Mouse (Mus musculus) forelimb bud, embryonic 11.5 days (tissue): ENCODE data around the gene Disc1.
A peak's percentile ranks its signal among the peaks of the same experiment; 100 is the strongest.

Experiments used
- DNase-seq: peaks from one replicate; pipeline ENCODE4 v3.0.0-alpha.2; 2012; ENCODE audit warnings: low read depth, low spot score

Gene Disc1

GRCm38 (mm10) chr8:125258806-125259500 lies 205.0 kb downstream of the Disc1 start:
- DNase-seq: no peak

GRCm38 (mm10) chr8:125268181-125268705 lies 214.2 kb downstream of the Disc1 start:
- no peak for DNase-seq

- DNase-seq: no peak
Observed at GRCm38 (mm10) chr8:125270292-125270691, 216.3 kb downstream of the Disc1 start.

GRCm38 (mm10) chr8:125271357-125271756 lies 217.4 kb downstream of the Disc1 start:
- DNase-seq: no peak

GRCm38 (mm10) chr8:125272089-125272866 lies 218.3 kb downstream of the Disc1 start:
- no peak for DNase-seq

GRCm38 (mm10) chr8:125277071-125277682 lies 223.2 kb downstream of the Disc1 start:
- DNase-seq: no peak

GRCm38 (mm10) chr8:125279156-125279555 lies 225.2 kb downstream of the Disc1 start:
- no peak for DNase-seq

- peak; percentile 62 for DNase-seq
Observed at GRCm38 (mm10) chr8:125279892-125280291, 225.9 kb downstream of the Disc1 start.

GRCm38 (mm10) chr8:125282531-125282930 lies 228.5 kb downstream of the Disc1 start:
- no peak for DNase-seq

GRCm38 (mm10) chr8:125283542-125283941 lies 229.5 kb downstream of the Disc1 start:
- DNase-seq: no peak

GRCm38 (mm10) chr8:125284875-125285274 lies 230.9 kb downstream of the Disc1 start:
- peak; percentile 46 for DNase-seq

- DNase-seq: no peak
Observed at GRCm38 (mm10) chr8:125285391-125285790, 231.4 kb downstream of the Disc1 start.

GRCm38 (mm10) chr8:125285966-125286681 lies 232.1 kb downstream of the Disc1 start:
- DNase-seq: peak; percentile 16

- no peak for DNase-seq
Observed at GRCm38 (mm10) chr8:125287311-125287710, 233.3 kb downstream of the Disc1 start.

- DNase-seq: no peak
Observed at GRCm38 (mm10) chr8:125287841-125288341, 233.9 kb downstream of the Disc1 start.

GRCm38 (mm10) chr8:125291506-125291905 lies 237.5 kb downstream of the Disc1 start:
- no peak for DNase-seq

GRCm38 (mm10) chr8:125291932-125292717 lies 238.1 kb downstream of the Disc1 start:
- no peak for DNase-seq

- no peak for DNase-seq
Observed at GRCm38 (mm10) chr8:125292933-125293591, 239.1 kb downstream of the Disc1 start.

GRCm38 (mm10) chr8:125299248-125299647 lies 245.3 kb downstream of the Disc1 start:
- peak; percentile 13 for DNase-seq

- DNase-seq: no peak
Observed at GRCm38 (mm10) chr8:125301931-125302361, 248.0 kb downstream of the Disc1 start.
